Mouse (Mus musculus) kidney, postnatal 25 days (tissue): ENCODE results near the gene Cacna1c.

Experiments used
- DNase-seq, 2 experiments: peaks; one replicate each; pipeline ENCODE4 v3.0.0; 2021; ENCODE audit warnings: mixed read lengths in 2 of 2

The Cacna1c gene

DNA sequence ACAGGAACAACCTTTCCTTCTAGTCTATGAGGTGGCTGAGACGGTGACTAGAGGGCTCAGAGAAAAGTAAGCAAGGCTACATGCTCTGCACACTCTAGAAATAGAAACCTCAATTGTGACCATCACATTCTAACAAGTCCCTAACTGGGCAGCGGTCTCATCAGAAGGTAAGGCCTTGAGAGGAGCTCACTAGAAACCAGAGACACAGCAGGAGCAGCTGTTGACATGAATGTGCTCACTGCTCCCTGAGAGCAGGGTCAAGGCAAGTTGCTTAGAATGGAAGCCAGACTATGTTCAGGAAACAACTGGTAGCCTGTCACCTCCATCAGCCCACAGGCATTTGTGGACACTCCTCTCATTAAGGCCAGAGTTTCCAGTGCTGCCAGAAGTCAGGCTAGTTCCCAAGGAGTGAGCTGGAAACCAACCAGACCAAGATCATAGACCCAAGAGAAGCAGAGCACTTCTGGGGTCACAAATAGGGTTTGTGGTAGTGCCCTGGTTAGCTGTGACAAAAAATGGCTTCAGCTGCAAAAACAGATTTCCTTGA is 196.8 kb downstream of the Cacna1c start:
- no peak for DNase-seq

DNA sequence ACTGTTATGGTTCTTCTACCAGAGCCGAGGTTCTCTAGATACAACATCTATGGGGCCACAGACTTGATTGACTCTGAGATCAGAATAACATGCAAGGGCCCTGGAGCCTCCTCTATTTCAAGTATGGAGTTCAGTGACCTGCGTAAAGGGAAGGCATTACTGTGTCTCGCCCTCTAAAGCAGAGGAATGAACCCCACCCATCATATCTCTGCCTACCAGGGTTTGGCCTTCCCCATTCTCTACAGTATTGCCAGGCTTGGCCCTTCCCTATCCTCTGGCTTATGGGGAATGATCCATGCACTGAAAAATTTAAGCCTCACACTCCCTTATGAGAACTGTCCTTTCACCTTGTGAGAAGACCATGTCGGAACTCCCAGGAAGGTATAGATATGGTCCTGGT is 198.8 kb downstream of the Cacna1c start:
- DNase-seq: no peak

DNA sequence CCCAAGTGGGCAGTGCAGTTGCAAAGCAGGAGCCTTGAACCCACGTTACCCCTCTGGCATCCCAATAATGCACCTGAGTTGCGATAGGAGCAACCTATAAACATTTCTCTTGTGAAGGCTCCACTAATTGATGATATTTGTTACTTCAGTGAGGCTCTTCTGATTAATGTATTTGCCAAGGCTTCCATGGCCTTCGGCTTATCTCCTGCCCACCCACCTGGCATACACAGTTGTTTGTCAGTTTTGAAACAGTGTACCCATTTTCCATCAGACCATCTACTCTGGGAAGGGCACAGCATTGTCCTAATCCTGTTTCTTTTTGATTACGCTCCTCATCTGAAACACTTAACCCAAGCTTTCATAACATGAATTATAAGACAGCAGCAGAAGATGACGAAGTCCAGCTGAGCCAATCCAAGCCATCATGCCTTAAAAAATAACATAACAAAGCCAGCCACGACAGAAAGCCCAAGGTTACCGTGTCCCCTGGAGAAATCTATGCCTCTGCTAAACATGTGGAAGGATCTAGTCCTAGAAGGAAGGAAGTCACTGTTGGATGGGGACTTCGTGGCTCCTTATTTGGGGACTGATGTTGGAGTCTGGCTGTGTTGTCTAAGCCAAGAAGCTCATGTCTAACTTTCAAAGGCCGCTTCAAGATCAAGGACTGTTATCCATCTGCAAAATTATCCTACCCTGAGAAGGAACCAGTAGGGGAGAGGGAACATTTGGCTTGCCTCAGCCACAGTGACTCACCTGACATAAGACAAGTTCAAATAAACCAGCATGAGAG is 201.8 kb downstream of the Cacna1c start:
- DNase-seq: no peak

DNA sequence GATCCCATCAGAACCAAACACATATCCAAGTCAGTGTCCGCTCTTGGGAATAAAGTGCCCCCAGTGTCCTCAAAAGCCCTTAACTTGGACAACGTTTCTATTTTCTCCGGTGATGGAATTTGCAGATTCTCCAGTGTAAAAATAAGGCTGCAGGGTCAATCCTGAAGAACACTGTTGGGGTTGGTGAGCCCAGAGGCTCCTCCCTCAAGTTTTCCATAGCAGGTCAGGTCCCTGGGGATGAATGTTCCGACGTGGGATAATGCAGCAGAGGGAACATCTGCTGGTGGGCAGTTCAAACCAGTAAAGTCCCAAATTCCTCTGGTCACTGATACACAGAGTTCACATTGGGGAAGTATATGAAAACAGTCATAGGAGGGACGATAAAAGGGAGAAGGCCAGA is 203.8 kb downstream of the Cacna1c start:
- DNase-seq: peak; percentile 51 to 60

DNA sequence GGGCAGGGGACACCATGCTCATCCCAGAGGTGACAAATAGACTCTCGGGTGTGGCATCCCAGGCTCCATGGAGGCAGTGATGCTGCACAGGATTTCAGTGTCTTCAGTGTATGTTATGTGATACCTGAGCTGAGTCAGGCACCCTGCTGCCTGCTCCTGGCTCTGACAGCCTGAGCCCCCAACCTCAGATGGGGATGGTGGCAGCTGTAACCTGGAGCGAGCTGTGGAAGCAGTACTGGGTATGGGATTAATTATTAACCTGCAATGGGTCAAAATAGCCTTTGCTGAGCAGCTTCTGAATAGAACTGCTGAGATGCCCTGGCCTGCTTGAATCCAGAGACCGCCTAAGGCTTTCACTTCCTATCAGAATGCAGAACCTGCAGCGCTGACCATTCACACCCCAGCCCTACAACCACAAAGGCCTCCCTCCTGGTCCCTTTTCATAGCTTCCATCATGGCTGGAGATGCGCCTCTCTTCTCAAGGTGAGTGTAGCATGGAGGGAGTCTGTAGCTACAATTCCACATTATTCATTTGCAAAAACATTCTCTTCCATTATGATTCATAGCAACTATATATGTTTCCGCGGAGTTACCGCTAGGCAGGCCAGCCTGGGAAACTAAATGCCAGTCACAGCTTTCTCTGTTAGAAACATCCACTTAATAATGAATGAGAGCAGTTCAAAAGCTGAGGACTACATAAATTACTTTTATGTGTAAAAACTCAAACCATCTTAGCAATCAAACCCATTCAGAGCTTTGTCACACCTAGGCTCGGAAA is 206.0 kb downstream of the Cacna1c start:
- no peak for DNase-seq

DNA sequence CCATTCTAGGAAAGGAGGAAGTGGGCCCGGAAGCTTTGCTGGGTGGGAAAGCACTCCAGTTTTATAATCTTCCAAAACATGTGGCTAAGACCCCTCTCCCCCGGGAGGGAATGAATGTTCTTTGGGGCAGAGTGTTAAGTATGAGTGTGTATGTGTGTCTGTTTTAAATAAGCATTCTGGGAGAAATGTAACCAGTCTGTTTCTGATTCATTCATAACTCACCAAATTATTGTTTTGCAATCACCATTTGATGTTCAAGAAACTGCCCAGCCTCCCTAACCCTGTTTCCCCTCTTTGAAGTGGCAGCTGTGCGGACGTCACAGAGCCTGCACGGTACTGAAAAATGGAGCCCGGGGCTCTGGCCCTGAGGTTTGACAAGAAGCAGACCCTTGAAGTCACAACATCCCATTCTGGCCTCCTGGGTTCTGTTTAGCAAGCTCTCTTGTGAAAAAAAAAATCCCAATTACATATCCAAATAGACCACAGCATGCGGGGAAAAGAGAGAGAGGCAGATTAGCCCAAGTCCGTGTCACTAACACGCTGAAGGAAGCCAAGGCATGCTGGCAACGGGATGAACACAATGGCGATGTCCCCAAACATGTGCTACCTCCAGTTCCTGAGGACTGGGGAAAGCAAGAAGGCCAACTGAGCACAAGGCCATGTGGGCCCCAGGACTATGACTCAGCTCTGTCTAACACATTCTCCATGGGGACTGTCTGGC is 211.9 kb downstream of the Cacna1c start:
- DNase-seq: no peak

DNA sequence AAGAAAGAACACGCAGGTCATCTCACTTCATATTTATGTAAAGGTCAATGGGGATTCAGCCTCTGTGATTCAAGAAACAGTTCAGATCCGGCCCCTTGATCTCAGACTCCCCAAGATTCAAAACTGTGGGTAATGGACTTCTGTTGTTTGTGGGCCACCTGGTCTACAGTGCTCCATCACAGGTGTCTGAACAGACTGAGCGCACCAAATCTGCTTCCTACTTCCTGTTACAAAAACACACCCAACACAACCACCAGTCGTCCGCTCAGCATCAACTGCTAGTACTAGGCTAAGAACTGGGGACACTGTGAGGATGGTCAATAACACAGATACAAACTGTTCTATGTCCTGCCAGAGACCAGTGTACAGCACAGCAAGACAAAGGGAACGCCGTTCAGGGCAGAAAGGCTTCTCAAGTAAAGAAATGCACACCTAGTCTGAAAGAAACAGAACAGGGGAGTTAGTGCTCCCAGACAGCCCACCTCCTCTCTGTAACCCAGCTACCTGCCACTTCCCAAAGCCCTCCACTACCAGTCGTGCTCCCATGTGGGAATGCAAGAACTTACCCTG is 212.7 kb downstream of the Cacna1c start:
- DNase-seq: no peak

DNA sequence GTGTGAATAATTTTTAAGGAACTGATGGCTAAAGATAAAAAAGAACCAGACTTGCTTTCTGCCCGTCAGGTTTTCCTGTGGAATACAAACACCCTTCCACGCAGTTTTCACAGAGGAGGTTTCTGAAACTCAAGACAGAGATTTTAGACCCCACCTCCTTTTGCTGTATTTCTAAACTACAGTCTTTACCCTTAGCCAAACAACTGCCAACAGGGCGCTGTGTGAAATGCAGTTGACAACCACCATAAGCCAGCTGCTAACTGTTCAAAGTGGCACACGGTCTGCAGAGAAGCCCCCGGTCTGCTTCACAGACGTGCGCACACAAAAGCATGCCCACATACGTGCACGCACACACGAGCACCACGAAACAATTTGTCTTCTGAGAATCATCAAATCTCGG is 216.0 kb downstream of the Cacna1c start:
- DNase-seq: no peak

DNA sequence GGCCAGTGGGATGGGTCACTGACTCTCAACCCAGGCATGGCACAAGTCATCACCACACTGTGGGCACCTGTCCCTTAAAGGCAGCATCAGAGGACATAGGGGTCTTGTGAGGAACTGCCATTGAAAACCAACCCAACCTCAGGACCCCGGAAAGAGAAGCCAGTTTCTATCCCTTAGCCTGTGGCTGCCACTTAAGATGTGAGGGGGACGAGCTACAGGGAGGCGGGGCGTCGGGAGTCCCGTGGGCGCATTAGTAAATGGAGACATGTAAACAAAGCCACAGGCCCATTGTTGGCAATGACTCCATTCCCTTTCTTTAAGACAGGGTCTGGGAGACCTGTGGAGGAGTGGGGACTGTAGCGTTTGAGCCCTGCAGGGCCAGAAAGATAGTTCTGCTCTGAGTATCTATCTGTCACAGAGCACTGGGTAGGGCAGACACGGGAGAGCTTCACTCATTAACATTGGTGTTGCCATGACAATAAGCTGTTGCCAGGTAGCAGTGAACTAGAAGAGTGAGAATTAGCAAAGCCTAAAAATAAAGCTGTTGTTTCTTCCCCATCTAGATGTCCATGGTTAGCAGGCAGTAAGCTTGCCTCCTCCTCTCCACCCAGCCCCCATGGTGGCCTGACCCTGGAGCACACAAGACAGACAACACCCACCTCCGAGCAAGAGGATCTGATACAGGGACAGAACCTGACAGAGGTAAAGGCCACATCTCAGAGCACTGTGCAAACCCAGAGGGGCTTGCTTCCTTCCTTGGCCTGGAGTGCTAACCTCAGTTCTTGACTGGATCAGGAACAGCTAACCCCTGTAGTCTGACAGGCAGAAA is 218.6 kb downstream of the Cacna1c start:
- DNase-seq: no peak

DNA sequence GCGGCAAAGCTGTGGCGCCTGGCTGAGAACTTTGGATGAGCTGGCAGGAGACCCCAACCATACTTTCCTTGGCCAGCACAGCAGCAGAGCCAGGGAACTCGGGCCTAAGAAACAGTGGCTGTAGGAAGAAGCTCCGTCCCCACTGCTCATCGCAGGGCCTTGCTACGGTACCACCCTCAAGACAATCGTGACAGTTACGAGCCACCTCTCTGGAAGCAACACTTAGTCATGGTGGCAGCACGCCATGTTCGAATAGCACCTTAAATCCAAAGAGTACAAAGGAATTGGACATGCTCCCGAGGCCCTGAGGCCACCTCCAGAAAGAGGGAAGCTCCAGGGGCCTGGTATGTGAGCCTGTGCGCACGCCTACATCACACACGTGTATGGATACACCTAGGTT is 219.6 kb downstream of the Cacna1c start:
- no peak for DNase-seq

DNA sequence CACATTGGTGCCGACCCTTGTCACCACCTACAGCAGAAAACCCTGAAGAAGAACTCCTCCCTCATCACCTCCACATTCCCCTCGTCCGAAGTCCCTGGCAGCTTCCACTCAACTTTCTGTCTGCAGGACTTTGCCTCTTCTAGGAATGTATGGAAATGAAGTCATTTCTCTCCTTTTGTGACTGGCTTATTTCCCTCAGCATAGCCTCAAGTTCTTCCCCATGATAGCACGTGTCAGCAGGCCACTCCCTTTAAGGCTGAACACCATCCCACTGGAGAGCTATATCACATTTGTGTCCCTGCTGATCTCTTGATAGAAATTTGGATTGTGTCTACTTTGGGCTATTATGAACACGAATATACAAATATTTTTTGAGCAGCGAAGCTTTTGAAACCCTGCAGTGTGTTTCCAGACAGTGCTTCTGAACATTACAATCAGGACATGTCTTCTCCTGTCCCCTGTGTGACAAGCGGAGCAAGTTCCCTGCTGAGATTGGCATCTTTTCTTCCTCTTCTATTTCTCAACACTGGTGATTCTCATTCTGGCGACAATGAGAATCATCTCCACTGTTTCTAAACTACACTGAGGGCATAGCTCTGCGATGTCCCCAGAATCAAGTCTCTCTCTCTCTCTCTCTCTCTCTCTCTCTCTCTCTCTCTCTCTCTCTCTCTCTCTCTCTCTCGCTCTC is 224.2 kb downstream of the Cacna1c start:
- no peak for DNase-seq

DNA sequence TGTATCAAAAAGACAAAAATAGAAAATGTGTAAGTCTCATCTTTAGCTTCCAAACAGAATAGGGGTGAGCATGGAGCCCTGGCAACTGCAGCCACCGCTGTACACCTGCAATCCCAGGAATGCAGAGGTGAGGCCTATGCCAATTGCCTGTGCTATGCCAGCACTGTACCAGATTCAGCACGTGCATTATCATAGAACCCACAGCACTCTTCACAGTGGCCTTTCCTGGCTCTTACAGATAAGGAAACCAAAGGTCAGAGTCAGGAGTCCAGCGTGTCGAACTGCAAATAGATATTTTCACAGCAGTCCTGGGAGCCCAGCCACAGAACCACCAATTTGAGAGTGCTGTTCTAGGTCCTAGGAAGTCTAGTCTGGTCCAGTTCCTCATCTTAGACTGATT is 227.4 kb downstream of the Cacna1c start:
- no peak for DNase-seq

DNA sequence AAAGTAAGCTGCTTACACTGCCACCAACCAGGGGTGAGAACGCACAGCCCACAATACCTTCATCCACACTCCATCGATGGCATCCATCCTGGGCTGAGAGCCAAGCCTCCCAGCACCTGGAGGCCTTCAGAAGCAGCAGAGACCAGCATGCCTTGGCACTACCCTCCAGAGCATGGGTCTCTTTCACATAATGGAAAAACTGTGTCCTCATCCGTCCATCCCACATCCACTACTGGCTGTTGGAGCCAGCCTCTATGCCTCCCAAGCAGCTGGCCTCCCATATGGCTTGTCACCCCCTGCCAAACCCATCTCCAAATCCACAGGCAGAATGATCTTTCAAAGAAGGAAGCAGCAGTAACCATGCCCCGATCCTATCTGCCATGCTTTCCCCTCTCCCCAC is 229.3 kb downstream of the Cacna1c start:
- DNase-seq: no peak

DNA sequence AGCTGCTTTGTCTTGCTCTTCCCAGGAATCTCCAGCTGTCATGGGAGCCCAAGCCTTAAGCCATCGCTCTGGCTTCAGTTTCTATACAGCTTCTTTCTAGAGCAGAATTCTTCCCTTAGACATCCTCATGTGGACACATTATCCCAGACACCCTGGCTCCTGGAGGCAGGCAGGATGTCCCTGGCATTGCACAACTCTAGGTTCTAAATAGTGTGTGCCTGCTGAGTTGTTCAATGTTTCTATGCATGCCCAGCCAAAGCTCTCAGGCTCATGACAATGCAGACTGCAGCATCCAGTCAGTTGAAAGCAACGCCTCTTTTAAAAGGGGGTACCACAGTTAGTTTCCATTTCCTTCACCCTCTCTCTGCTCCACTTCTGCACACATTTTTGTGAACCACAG is 230.6 kb downstream of the Cacna1c start:
- no peak for DNase-seq

DNA sequence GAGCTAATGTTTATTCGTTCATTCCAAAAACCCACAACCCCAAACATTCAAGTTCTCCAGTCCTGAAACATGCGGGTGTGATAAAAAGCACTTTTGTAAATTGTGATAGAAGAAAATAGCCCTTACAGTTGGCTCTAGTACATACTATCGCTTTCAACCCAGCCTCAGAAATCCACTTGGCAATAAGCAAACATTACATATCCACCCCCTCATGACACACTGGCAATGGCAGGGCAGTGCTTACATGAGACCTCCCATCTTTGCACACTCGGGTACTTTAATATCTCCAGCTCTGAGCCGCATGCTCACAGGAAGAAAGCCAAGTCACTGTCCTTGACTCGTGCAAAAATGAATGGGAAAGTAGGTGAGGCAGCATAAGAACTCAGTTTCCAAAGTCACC is 232.4 kb downstream of the Cacna1c start:
- no peak for DNase-seq

DNA sequence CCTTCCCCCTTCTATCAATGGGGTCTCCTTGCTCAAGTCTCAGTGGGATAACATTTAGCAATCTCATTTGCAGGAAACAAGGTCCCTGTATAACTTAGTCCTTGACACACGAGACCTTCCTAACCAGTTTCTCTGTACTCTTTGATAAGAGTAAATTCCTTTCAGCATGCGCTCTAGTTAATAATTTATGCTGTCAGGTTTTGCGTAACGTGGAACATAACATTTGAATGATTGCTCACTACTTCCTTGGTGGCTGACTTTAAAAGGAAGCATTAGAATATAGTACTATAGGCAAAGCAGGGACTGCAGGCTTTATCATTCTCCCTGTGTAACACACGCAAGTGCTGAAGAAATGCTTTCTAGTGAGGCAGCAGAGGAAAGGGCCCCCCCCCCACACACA is 232.9 kb downstream of the Cacna1c start:
- DNase-seq: no peak

DNA sequence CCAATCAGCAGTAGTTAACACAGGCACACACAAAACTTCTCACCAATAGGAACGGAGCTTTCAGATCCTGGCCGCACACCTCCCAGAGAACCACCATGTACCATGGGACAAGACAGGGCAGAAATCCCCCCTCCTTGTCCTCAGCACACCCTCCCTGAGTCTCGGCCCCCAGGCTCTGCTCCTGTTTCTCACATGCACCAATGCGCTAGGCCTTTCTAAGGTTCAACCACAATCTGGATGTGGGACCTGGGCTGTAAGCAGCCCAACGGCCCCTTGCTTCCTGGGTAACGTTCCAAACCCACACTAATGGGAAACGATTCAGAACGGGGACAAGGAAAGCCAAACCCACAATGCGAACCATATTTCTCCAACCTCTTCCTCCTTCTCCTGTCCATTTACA is 237.7 kb downstream of the Cacna1c start:
- DNase-seq: no peak

DNA sequence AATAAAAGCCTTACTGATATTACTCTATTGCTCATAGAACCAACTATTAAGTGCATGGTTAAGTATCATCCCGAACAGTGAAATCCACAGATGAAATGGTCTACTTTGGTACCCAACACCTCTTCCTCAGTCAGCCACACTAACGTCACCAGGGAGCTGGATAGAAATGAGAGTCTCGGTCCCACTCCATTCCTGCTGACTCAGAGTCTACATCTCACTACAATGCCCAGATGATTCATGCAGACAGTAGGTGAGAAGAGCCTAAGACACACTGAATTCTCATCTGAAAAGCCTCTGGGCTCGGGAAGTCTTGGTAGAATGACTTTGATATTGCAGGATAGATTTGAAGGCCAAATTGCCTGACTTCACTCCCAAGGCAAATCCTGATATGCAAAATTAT is 240.0 kb downstream of the Cacna1c start:
- DNase-seq: no peak

DNA sequence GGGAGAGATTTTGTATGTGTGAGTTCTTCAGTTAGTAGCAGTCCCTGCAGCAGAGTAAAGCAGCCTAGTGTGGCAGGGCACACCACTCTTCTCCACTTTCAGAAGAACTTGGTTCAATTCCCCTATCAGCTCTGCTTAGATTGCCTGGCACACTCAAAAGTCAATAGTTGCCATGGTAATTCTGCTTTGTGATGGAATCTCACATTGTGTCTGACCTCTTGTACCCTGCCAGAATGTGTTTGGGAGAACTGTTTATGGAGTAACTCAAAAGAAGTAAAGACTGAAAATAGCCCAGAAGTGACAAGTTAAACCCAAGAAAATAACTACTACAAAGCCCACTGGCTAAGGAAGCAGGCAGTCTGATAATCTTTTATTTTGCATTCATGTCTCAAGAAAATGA is 240.4 kb downstream of the Cacna1c start:
- no peak for DNase-seq

DNA sequence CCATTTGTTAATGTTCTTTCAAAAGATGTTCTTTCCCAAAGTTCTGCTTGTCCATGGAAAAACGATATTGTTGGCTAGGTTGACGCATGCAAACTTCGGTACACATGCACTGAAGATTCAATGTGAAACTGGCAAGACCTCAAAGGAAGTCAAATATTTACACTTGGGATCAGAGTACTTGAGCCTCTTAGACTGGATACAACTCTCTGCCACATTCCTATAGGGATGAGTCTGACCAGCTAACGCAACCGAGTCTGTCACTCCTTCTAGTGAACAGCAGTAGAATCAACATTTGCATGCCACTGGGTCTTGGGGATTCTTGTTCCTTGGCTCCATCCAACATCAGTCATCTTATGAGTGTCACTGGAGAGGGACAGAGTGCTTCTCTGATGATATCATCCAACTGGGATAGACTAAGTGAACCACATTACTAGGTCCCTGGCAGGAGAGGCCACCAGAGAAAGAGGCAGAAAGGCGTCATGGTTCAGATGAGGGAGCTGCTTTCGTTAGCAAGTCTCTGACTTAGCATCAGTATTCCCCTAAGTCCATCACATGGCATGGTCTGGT is 241.1 kb downstream of the Cacna1c start:
- no peak for DNase-seq

DNA sequence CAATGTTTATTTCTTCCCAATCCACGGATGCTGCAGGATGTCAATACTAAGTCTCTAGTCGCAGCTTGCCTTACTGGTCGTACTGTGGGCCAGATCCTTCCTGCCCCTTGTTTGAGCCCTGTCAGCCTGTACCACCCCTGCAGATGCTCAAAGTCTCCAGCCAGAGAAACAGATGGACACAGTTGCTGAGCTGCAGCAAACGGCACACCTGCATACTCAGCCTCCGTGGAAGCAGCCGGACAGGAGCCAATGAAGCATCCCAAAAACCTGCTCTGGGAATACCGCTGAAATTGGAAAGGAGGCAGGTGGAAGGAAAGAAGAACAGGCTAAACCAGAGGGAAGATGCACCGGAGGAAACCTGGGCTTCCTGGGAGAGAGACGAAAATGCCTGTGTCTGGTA is 243.8 kb downstream of the Cacna1c start:
- DNase-seq: no peak
